Mouse (Mus musculus): Measurements from ENCODE around the gene Lrwd1. TPM values are rescaled to one million over a fixed set of nuclear protein-coding genes. Genes with fewer than 3 reads are reported as not detected.

Gene Lrwd1
- polyA plus RNA-seq, 1 experiment: 22.5 TPM

DNA sequence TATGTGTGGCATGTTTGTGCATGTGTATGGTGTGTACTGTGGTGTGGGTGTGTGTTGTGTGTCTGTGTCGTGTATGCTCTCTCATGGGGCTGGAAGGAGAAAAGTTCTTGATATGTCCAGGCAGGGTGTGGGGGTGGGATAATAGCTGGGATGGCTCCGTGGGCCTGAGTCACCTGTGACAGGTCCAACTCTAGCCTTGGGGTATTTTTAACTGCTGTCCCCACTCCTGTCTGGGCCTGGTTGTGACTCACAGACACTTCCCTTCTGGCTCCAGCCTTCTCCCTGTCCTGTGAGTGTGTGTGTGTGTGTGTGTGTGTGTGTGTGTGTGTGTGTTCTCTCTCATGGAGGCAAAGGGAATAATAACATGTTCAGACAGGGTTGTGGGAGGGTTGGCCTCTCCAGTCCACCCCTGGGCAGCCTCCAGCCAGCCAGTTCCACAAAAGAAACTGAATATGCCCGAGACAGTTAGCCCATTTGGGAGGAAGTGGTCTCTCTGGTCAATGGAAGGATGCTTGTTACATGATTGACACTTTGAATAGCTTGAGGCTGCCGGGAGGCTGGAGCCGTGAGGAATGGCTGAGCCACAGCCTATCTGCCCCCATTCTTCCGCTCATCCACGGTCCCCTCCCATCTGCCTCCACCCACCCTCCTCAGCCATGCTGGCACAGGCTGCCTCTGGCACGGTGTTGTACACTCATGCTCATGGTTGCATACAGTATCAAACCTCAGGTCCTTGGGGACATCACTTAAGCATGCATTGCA, 41.4 kb downstream of the Lrwd1 start:
- TF ChIP-seq CTCF (IDR thresholded peaks at IDR 0.05; ENCODE audit: borderline replicate concordance, insufficient read depth, low read length) (no peak), POLR2A (IDR thresholded peaks at IDR 0.05; ENCODE audit: low read depth, low read length) (no peak)
- H3K4me3 ChIP-seq (ENCODE audit: insufficient read depth, low read length): no peak overlapping the region
- H3K4me1 ChIP-seq (ENCODE audit: control insufficient read depth, insufficient read depth, low read length): 0 out of 2 replicates have a peak, but pooled peaks cover 4% of the 10 kb centered on the region
- peak overlapping the region; percentile 68 for H3K27ac ChIP-seq (ENCODE audit: insufficient read depth, low read length)

- H3K4me1 ChIP-seq (ENCODE audit: control insufficient read depth, insufficient read depth, low read length): 0 out of 2 replicates have a peak, but pooled peaks cover 4% of the 10 kb centered on the region
- H3K4me3 ChIP-seq (ENCODE audit: insufficient read depth, low read length): no peak overlapping the region
- H3K27ac ChIP-seq (ENCODE audit: insufficient read depth, low read length): no peak overlapping the region
- TF ChIP-seq CTCF (IDR thresholded peaks at IDR 0.05; ENCODE audit: borderline replicate concordance, insufficient read depth, low read length) (no peak), POLR2A (IDR thresholded peaks at IDR 0.05; ENCODE audit: low read depth, low read length) (no peak)
Observed at GRCm38 (mm10) chr5:136091927-136092326, 43.9 kb downstream of the Lrwd1 start.

DNA sequence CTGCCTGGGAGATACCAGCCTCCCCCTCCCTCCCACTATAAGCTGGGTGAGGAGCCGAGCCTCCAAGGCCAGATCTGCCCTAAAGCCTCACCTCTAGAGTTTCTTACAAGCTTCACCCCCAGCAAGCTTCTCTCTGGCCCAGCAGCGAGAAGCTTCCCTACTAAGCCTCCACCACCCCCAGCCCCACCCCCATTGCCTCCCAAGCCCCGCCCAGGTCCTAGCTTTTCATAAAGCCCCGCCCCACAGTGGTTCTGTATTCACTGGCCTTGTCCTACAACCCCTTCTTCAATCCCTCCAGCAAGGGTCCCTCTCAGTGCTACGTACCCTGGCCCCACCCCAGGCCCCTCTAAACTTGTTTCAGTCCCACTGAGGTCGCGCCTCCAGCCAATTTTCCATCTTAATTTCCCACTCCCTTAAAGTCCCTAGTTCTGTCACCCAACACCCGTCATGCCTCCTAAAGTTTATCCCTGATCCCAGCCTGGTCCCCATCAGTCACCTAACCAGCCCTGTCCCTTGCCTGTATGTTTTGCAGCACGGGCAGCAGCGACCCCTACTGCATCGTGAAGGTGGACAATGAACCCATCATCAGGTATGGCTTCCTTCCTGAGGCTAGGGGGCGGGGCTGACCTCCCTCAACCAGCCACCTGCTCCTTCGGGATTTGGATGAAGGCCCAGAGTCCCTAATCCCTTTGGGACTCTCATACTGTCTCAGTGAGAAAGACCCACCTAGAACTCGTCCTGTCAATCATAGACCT, 46.9 kb downstream of the Lrwd1 start:
- H3K4me1 ChIP-seq (ENCODE audit: control insufficient read depth, insufficient read depth, low read length): 0 out of 2 replicates have a peak, but pooled peaks cover 7% of the 10 kb centered on the region
- H3K4me3 ChIP-seq (ENCODE audit: insufficient read depth, low read length): no peak overlapping the region
- TF ChIP-seq CTCF (IDR thresholded peaks at IDR 0.05; ENCODE audit: borderline replicate concordance, insufficient read depth, low read length) (peak; percentile 34; the same call in 1 of the 2 replicates), POLR2A (IDR thresholded peaks at IDR 0.05; ENCODE audit: low read depth, low read length) (no peak)
- no peak overlapping the region for H3K27ac ChIP-seq (ENCODE audit: insufficient read depth, low read length)

- Histone ChIP-seq H3K4me3 (ENCODE audit: insufficient read depth, low read length) (no peak overlapping the region), H3K4me1 (ENCODE audit: control insufficient read depth, insufficient read depth, low read length) (0 out of 2 replicates have a peak, but pooled peaks cover 6% of the 10 kb centered on the region), H3K27ac (ENCODE audit: insufficient read depth, low read length) (no peak overlapping the region)
- TF ChIP-seq CTCF (IDR thresholded peaks at IDR 0.05; ENCODE audit: borderline replicate concordance, insufficient read depth, low read length) (no peak), POLR2A (IDR thresholded peaks at IDR 0.05; ENCODE audit: low read depth, low read length) (no peak)
Observed at GRCm38 (mm10) chr5:136086290-136086689, 49.6 kb downstream of the Lrwd1 start.

DNA sequence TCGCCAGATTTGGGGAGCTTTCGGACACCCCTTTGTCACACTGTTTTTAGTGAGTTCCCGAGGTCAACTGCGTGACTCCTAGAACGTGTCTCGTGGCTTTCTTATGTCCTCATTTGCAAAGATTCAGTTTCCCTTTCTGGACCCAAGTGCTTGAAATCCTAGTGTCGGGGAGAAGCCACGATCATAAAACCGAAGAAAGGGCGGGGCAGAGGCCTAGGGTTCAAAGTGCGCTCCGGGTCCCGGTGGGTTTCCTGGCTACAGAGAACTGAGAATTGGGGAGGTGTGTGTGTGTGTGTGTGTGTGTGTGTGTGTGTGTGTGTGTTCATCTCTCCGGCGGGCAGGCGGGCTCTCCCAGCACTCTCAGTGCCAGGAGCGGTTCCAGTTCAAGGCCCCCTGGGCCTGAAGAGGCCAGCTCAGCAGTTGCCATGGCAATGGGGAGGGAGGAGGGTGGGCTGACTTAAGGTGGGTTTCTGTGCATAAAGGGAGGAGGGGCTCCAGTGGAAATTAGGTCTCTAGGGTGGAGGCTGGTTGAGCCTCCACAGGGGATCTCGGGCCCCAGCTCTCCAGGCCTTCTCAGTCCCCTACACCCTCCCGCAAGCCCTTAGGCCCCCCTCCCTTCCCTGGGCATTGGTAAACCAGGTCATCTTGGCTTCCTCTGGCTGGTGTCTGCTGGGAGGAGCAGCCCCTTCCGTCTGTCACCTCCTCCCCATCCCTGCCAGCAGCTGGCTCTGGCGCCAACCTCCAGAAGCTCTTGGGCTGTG, 50.8 kb downstream of the Lrwd1 start:
- TF ChIP-seq POLR2A (IDR thresholded peaks at IDR 0.05; ENCODE audit: low read depth, low read length): no peak
- Histone ChIP-seq H3K4me1 (ENCODE audit: control insufficient read depth, insufficient read depth, low read length) (0 out of 2 replicates have a peak, but pooled peaks cover 6% of the 10 kb centered on the region), H3K4me3 (ENCODE audit: insufficient read depth, low read length) (peak overlapping the region; percentile 82), H3K27ac (ENCODE audit: insufficient read depth, low read length) (no peak overlapping the region)

GRCm38 (mm10) chr5:136084144-136084881, 51.6 kb downstream of the Lrwd1 start:
- H3K4me1 ChIP-seq (ENCODE audit: control insufficient read depth, insufficient read depth, low read length): 0 out of 2 replicates have a peak, but pooled peaks cover 6% of the 10 kb centered on the region
- no peak for TF ChIP-seq POLR2A (IDR thresholded peaks at IDR 0.05; ENCODE audit: low read depth, low read length)
- no peak for TF ChIP-seq CTCF (IDR thresholded peaks at IDR 0.05; ENCODE audit: borderline replicate concordance, insufficient read depth, low read length)
- H3K4me3 ChIP-seq (ENCODE audit: insufficient read depth, low read length): peak overlapping the region; percentile 82
- no peak overlapping the region for H3K27ac ChIP-seq (ENCODE audit: insufficient read depth, low read length)

GRCm38 (mm10) chr5:136083669-136084107, 52.2 kb downstream of the Lrwd1 start, which contains the start of gene Rasa4:
Rasa4 (plus strand) TSS chr5:136083916.
- TF ChIP-seq POLR2A (IDR thresholded peaks at IDR 0.05; ENCODE audit: low read depth, low read length) (peak; percentile 73), CTCF (IDR thresholded peaks at IDR 0.05; ENCODE audit: borderline replicate concordance, insufficient read depth, low read length) (no peak)
- Histone ChIP-seq H3K27ac (ENCODE audit: insufficient read depth, low read length) (no peak within 1 kb of the TSS), H3K4me3 (ENCODE audit: insufficient read depth, low read length) (peak within 1 kb of the TSS; percentile 82), H3K4me1 (ENCODE audit: control insufficient read depth, insufficient read depth, low read length) (0 out of 2 replicates have a peak, but pooled peaks cover 6% of the 10 kb centered on the region)

GRCm38 (mm10) chr5:136082345-136082744, 53.5 kb downstream of the Lrwd1 start:
- H3K4me3 ChIP-seq (ENCODE audit: insufficient read depth, low read length): no peak overlapping the region
- TF ChIP-seq CTCF (IDR thresholded peaks at IDR 0.05; ENCODE audit: borderline replicate concordance, insufficient read depth, low read length) (no peak), POLR2A (IDR thresholded peaks at IDR 0.05; ENCODE audit: low read depth, low read length) (no peak)
- 0 out of 2 replicates have a peak, but pooled peaks cover 6% of the 10 kb centered on the region for H3K4me1 ChIP-seq (ENCODE audit: control insufficient read depth, insufficient read depth, low read length)
- no peak overlapping the region for H3K27ac ChIP-seq (ENCODE audit: insufficient read depth, low read length)

DNA sequence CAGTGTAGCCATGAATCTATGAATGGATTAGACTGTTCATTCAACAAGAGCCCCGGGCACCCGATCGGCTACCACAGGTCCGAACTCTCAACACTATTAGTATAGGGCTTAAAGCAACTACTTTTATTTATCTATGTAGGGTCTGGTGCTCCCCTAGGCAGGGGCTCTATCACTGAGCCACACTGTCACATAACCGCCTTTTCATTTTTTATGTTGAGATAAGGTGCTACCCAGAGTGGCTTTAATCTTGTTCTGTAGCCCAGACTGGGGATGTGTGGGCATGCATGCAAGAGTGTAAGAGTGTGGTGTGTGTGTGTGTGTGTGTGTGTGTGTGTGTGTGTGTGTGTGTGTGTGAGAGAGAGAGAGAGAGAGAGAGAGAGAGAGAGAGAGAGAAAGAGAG, 57.7 kb downstream of the Lrwd1 start:
- TF ChIP-seq POLR2A (IDR thresholded peaks at IDR 0.05; ENCODE audit: low read depth, low read length) (no peak), CTCF (IDR thresholded peaks at IDR 0.05; ENCODE audit: borderline replicate concordance, insufficient read depth, low read length) (no peak)
- H3K27ac ChIP-seq (ENCODE audit: insufficient read depth, low read length): no peak overlapping the region
- H3K4me3 ChIP-seq (ENCODE audit: insufficient read depth, low read length): no peak overlapping the region
- H3K4me1 ChIP-seq (ENCODE audit: control insufficient read depth, insufficient read depth, low read length): no peaks in the 10 kb centered on the region

Data from embryonic fibroblast, embryonic 13.5 days (primary cell).